Mouse (Mus musculus) kidney, adult 2 months (tissue): ENCODE measurements at regions not wholly inside any gene's neighbourhood (a gene's known extent, or its start where the extent isn't known, plus 50 kb on each side); places are given as distances from the start of the nearest gene placed in this dataset.

Experiments used
- CTCF ChIP-seq: fragments of 200-500 bp; conservative IDR thresholded peaks from 2 replicates; pipeline ENCODE4 v1.5.1; 2011; ENCODE audit warnings: low read depth, mild to moderate bottlenecking, control low read depth, low read length, moderate library complexity, mixed read lengths; ENCODE audit not compliant: insufficient read depth, insufficient read length
- POLR2A ChIP-seq: fragments of 200-500 bp; IDR thresholded peaks from one replicate; pipeline ENCODE4 v1.6.1; 2011; ENCODE audit warnings: low read depth, low read length, control low read depth

DNA sequence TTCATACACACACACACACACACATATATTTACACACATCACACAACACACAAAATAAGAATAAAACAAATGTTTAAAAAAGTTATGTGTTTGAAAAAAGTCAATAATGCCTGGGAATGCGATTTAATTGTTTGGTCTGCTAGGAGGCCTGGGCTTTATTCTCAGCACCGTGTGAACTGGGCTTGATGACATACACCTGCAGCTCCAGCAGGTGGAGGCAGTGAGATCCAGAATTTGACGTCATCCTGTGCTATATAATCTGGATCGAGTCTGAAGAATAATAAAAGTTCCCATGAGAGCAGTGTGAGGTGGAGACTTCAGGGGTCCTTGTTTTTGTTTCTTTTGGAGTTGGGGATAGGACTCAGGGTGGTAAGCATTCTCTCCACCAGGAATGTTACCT is 96.0 kb downstream of the En1 start:
- no peak for TF ChIP-seq POLR2A
- TF ChIP-seq CTCF = no peak
